Mouse (Mus musculus) liver, embryonic 14.5 days (tissue): Measurements from ENCODE around the gene Atp11a.

Experiments
- CTCF ChIP-seq: IDR thresholded peaks from 2 replicates; pipeline ENCODE4 v1.5.1; 2016; ENCODE audit warnings: antibody characterized with exemption, low read depth, control low read depth
- EP300 ChIP-seq: IDR thresholded peaks from 2 replicates; pipeline ENCODE4 v1.6.1; 2016; ENCODE audit warnings: antibody characterized with exemption, low read depth

DNA sequence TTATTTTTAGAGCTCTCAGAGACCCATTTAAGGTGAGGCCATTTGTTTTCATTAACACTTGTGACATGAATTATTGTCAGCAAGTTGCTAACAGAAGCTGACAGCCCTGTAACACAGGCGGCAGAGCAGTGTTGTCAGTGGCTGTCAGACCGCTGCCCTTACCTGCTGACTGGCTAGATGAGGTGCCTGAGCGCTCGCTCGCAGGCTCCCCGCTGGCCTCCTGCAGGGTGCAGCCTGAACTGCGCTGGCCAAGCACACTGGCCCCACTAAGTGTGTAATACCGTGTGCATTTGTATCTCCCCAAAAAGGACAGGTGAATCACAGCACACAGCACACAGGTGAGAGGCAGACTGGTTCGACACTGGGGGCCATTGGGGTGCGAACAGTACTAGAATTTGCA is 67.7 kb downstream of the Atp11a start:
- no peak for TF ChIP-seq EP300
- TF ChIP-seq CTCF: peak; percentile 8; the same call in 1 of the 2 replicates
